Mouse (Mus musculus): Measurements from ENCODE around the gene Aff3.

- TF ChIP-seq CTCF (conservative IDR thresholded peaks at IDR 0.05; ENCODE audit: insufficient read depth, insufficient read length, low read depth, low read length) = no peak
- no peak for TF ChIP-seq POLR2A (IDR thresholded peaks at IDR 0.05; ENCODE audit: low read depth, low read length)
Measured at GRCm38 (mm10) chr1:38591194-38591593, 73.6 kb downstream of the Aff3 start.
